Mouse (Mus musculus) layer of hippocampus, adult 11-12 months (tissue): Measurements from ENCODE around the gene Vstm4.
A peak's percentile ranks its signal among the peaks of the same experiment; 100 is the strongest.

Experiments used
- DNase-seq: peaks from one replicate; pipeline ENCODE4 v3.0.0; 2022; ENCODE audit warnings: low spot score

The Vstm4 gene

GRCm38 (mm10) chr14:32859831-32860569 lies 3.4 kb downstream of the Vstm4 start:
- no peak for DNase-seq

GRCm38 (mm10) chr14:32861149-32861581 lies 4.6 kb downstream of the Vstm4 start:
- no peak for DNase-seq

GRCm38 (mm10) chr14:32861656-32862055 lies 5.1 kb downstream of the Vstm4 start:
- DNase-seq = no peak

GRCm38 (mm10) chr14:32865331-32865730 lies 8.8 kb downstream of the Vstm4 start:
- DNase-seq = no peak

GRCm38 (mm10) chr14:32871963-32872362 lies 15.4 kb downstream of the Vstm4 start:
- DNase-seq = no peak

GRCm38 (mm10) chr14:32877549-32877948 lies 21.0 kb downstream of the Vstm4 start:
- no peak for DNase-seq

GRCm38 (mm10) chr14:32880332-32880731 lies 23.8 kb downstream of the Vstm4 start:
- DNase-seq = no peak

- no peak for DNase-seq
Measured at GRCm38 (mm10) chr14:32881693-32882092, 25.1 kb downstream of the Vstm4 start.

- peak; percentile 42 for DNase-seq
Measured at GRCm38 (mm10) chr14:32888876-32889674, 32.5 kb downstream of the Vstm4 start.

- DNase-seq = no peak
Measured at GRCm38 (mm10) chr14:32894341-32894853, 37.8 kb downstream of the Vstm4 start.

- no peak for DNase-seq
Measured at GRCm38 (mm10) chr14:32894878-32895277, 38.3 kb downstream of the Vstm4 start.

- peak; percentile 61 for DNase-seq
Measured at GRCm38 (mm10) chr14:32896896-32897295, 40.3 kb downstream of the Vstm4 start.

GRCm38 (mm10) chr14:32903203-32903602 lies 46.6 kb downstream of the Vstm4 start:
- no peak for DNase-seq

GRCm38 (mm10) chr14:32906545-32906944 lies 50.0 kb downstream of the Vstm4 start:
- no peak for DNase-seq

- no peak for DNase-seq
Measured at GRCm38 (mm10) chr14:32909112-32909511, 52.6 kb downstream of the Vstm4 start.

- no peak for DNase-seq
Measured at GRCm38 (mm10) chr14:32911187-32911586, 54.6 kb downstream of the Vstm4 start.

GRCm38 (mm10) chr14:32915360-32915759 lies 58.8 kb downstream of the Vstm4 start:
- no peak for DNase-seq

GRCm38 (mm10) chr14:32917919-32918318 lies 61.4 kb downstream of the Vstm4 start:
- DNase-seq = no peak

GRCm38 (mm10) chr14:32923871-32924270 lies 67.3 kb downstream of the Vstm4 start:
- DNase-seq = no peak

GRCm38 (mm10) chr14:32931709-32932108 lies 75.2 kb downstream of the Vstm4 start:
- peak; percentile 30 for DNase-seq

GRCm38 (mm10) chr14:32932220-32932619 lies 75.7 kb downstream of the Vstm4 start:
- no peak for DNase-seq

- DNase-seq = no peak
Measured at GRCm38 (mm10) chr14:32934064-32934463, 77.5 kb downstream of the Vstm4 start.

GRCm38 (mm10) chr14:32939217-32939616 lies 82.7 kb downstream of the Vstm4 start:
- no peak for DNase-seq
